Mouse (Mus musculus): Measurements from ENCODE around the gene Pemt. TPM values are rescaled to one million over a fixed set of nuclear protein-coding genes. Genes with fewer than 3 reads are reported as not detected.

The Pemt gene
- 10 to 100 TPM; 19.6 to 52.3 TPM for polyA plus RNA-seq (2012; fragmentation: generic; extraction: Trizol)

GRCm38 (mm10) chr11:60046058-60046735, at the start of gene Pemt:
TSS of gene Pemt (minus strand) at chr11:60046489.

GRCm38 (mm10) chr11:59964818-59965217, 81.5 kb downstream of the Pemt start, which contains the start of gene Rasd1:
TSS of gene Rasd1 (minus strand) at chr11:59964944.

GRCm38 (mm10) chr11:59947752-59948400, 98.4 kb downstream of the Pemt start, which contains the start of gene Med9:
TSS of gene Med9 (plus strand) at chr11:59948206.

Other genes starting within 250 kb of the Pemt start
- 10 to 100 TPM in 1 of 2 experiments, 1 to 10 TPM in 1; 5.6 to 21.2 TPM for gene Flcn, start 236.5 kb downstream of the Pemt start, polyA plus RNA-seq (2012; fragmentation: generic; extraction: Trizol)
- 10 to 100 TPM; 24.9 to 27.3 TPM for gene Nt5m, start 207.0 kb downstream of the Pemt start, polyA plus RNA-seq (2012; fragmentation: generic; extraction: Trizol)
- gene Cops3, start 206.7 kb downstream of the Pemt start, polyA plus RNA-seq (2012; fragmentation: generic; extraction: Trizol): 10 to 100 TPM; 10.2 to 62.6 TPM
- gene Med9, start 98.3 kb downstream of the Pemt start, polyA plus RNA-seq (2012; fragmentation: generic; extraction: Trizol): 10 to 100 TPM; 27.3 to 40.5 TPM
- gene Rasd1, start 81.5 kb downstream of the Pemt start, polyA plus RNA-seq (2012; fragmentation: generic; extraction: Trizol): under 1 TPM in 1 of 2 experiments, not detected in 1; 0.09 TPM
- gene Rai1, start 58.5 kb upstream of the Pemt start, polyA plus RNA-seq (2012; fragmentation: generic; extraction: Trizol): 10 to 100 TPM; 12.2 to 24.5 TPM
- 10 to 100 TPM; 10.1 to 40.5 TPM for gene Srebf1, start 176.1 kb upstream of the Pemt start, polyA plus RNA-seq (2012; fragmentation: generic; extraction: Trizol)